Mouse (Mus musculus) forebrain, embryonic 14.5 days (tissue): ENCODE measurements around the gene Sik3. TPM values are rescaled to one million over a fixed set of nuclear protein-coding genes. Genes with fewer than 3 reads are reported as not detected.

ENCODE experiments used
- ATAC-seq: fragments of 200-750 bp; cut with Nextera tagmentation; 2 replicates; pipeline ENCODE4 v1.8.0; 2017; ENCODE audit warnings: mild to moderate bottlenecking, moderate library complexity
- DNase-seq: peaks from one replicate; pipeline ENCODE4 v3.0.0-alpha.2; 2015; ENCODE audit warnings: low spot score
- H3K27ac ChIP-seq: fragments of 300-500 bp; sonication (generic); 2 replicates; pipeline ENCODE4 v1.5.1; 2014; ENCODE audit warnings: low read depth, mild to moderate bottlenecking, control low read depth, low read length, moderate library complexity
- H3K27me3 ChIP-seq: fragments of 300-500 bp; sonication (generic); replicated peaks from 2 replicates; pipeline ENCODE4 v1.6.1; 2014; ENCODE audit warnings: low read length, control low read depth, mixed read lengths; ENCODE audit not compliant: control insufficient read depth, insufficient read depth
- H3K36me3 ChIP-seq: fragments of 300-500 bp; sonication (generic); 2 replicates; pipeline ENCODE4 v1.6.1; 2014; ENCODE audit warnings: low read length, control low read depth; ENCODE audit not compliant: control insufficient read depth, insufficient read depth
- H3K4me1 ChIP-seq: fragments of 300-500 bp; sonication (generic); 2 replicates; pipeline ENCODE4 v1.6.1; 2014; ENCODE audit warnings: antibody characterized with exemption, low read length, control low read depth; ENCODE audit not compliant: control insufficient read depth, insufficient read depth
- H3K4me2 ChIP-seq: fragments of 300-500 bp; sonication (generic); 2 replicates; pipeline ENCODE4 v1.6.1; 2014; ENCODE audit warnings: mild to moderate bottlenecking, control low read depth, low read length
- H3K4me3 ChIP-seq: fragments of 300-500 bp; sonication (generic); 2 replicates; pipeline ENCODE4 v1.5.1; 2014; ENCODE audit warnings: low read depth, low read length, control low read depth
- H3K9ac ChIP-seq: fragments of 300-500 bp; sonication (generic); 2 replicates; pipeline ENCODE4 v1.6.1; 2014; ENCODE audit warnings: mild to moderate bottlenecking, low read length, control low read depth, moderate library complexity
- H3K9me3 ChIP-seq: fragments of 300-500 bp; sonication (generic); replicated peaks from 2 replicates; pipeline ENCODE4 v1.6.1; 2016; ENCODE audit warnings: low read length, control low read depth, mixed read lengths; ENCODE audit not compliant: control insufficient read depth
- WGBS: fragments of 180-500 bp; shearing (Covaris S2); extraction: QIAGEN DNeasy Blood & Tissue Kit; methylation state at CpG from one replicate; pipeline ENCODE4 v1.1.7; 2014; 5-methylcytosine and 5-hydroxymethylcytosine counted together
- polyA plus RNA-seq: library from polyadenylated mRNA; unstranded; fragments of >200 nt; fragmentation: Nextera tagmentation; extraction: Ambion mirVana; gene quantifications from 2 replicates; pipeline ENCODE4 v1.2.1, GENCODE M21; 2014

Sik3 gene
- polyA plus RNA-seq, 1 experiment from 2014 or later: 5.0 TPM

- Histone ChIP-seq H3K36me3 (no peaks in the 10 kb centered on the region), H3K4me3 (no peak overlapping the region), H3K27ac (no peak overlapping the region), H3K4me1 (no peaks in the 10 kb centered on the region), H3K4me2 (no peak overlapping the region), H3K27me3 (no peaks in the 10 kb centered on the region), H3K9me3 (no peaks in the 10 kb centered on the region), H3K9ac (no peak overlapping the region)
- ATAC-seq: no peak
- WGBS: 95% methylated on average over 13 of the region's 13 CpGs
- no peak for DNase-seq
These were observed 26.2 kb downstream of the Sik3 start for GRCm38 (mm10) chr9:46038786-46039185.

- no peak overlapping the region for H3K27ac ChIP-seq
- no peak overlapping the region for H3K9ac ChIP-seq
- no peaks in the 10 kb centered on the region for H3K9me3 ChIP-seq
- H3K4me1 ChIP-seq: no peaks in the 10 kb centered on the region
- H3K4me3 ChIP-seq: no peak overlapping the region
- no peaks in the 10 kb centered on the region for H3K27me3 ChIP-seq
- ATAC-seq (no peak), DNase-seq (no peak)
- H3K36me3 ChIP-seq: no peaks in the 10 kb centered on the region
- WGBS: 94% methylated on average over 2 of the region's 2 CpGs
- no peak overlapping the region for H3K4me2 ChIP-seq
These were observed 28.6 kb downstream of the Sik3 start for GRCm38 (mm10) chr9:46041186-46041585.

- no peaks in the 10 kb centered on the region for H3K27me3 ChIP-seq
- ATAC-seq: no peak
- WGBS: 79% methylated on average over 3 of the region's 3 CpGs
- no peaks in the 10 kb centered on the region for H3K36me3 ChIP-seq
- H3K4me3 ChIP-seq: no peak overlapping the region
- H3K9ac ChIP-seq: no peak overlapping the region
- H3K4me1 ChIP-seq: no peaks in the 10 kb centered on the region
- DNase-seq: no peak
- no peak overlapping the region for H3K4me2 ChIP-seq
- H3K9me3 ChIP-seq: no peaks in the 10 kb centered on the region
- H3K27ac ChIP-seq: no peak overlapping the region
These were observed 29.8 kb downstream of the Sik3 start for GRCm38 (mm10) chr9:46042387-46042786.

GRCm38 (mm10) chr9:46043626-46044025 is 31.0 kb downstream of the Sik3 start:
- ATAC-seq (no peak), DNase-seq (no peak)
- Histone ChIP-seq H3K27me3 (no peaks in the 10 kb centered on the region), H3K27ac (no peak overlapping the region), H3K4me3 (no peak overlapping the region), H3K4me1 (no peaks in the 10 kb centered on the region), H3K9me3 (no peaks in the 10 kb centered on the region), H3K9ac (no peak overlapping the region), H3K4me2 (no peak overlapping the region), H3K36me3 (no peaks in the 10 kb centered on the region)
- 77% methylated on average over 8 of the region's 8 CpGs for WGBS

- Histone ChIP-seq H3K27ac (no peak overlapping the region), H3K36me3 (no peaks in the 10 kb centered on the region), H3K27me3 (no peaks in the 10 kb centered on the region), H3K4me2 (no peak overlapping the region), H3K4me1 (no peaks in the 10 kb centered on the region), H3K9ac (no peak overlapping the region), H3K9me3 (no peaks in the 10 kb centered on the region), H3K4me3 (no peak overlapping the region)
- no peak for ATAC-seq
- no peak for DNase-seq
- 34% methylated on average over 11 of the region's 11 CpGs for WGBS
These were observed 34.3 kb downstream of the Sik3 start for GRCm38 (mm10) chr9:46046724-46047517.

GRCm38 (mm10) chr9:46049525-46049924 is 36.9 kb downstream of the Sik3 start:
- no peak overlapping the region for H3K4me2 ChIP-seq
- no peaks in the 10 kb centered on the region for H3K4me1 ChIP-seq
- H3K36me3 ChIP-seq: no peaks in the 10 kb centered on the region
- no peak overlapping the region for H3K9ac ChIP-seq
- no peak overlapping the region for H3K27ac ChIP-seq
- no peak for ATAC-seq
- no peaks in the 10 kb centered on the region for H3K9me3 ChIP-seq
- H3K27me3 ChIP-seq: no peaks in the 10 kb centered on the region
- H3K4me3 ChIP-seq: no peak overlapping the region
- no peak for DNase-seq
- WGBS: 87% methylated on average over 7 of the region's 7 CpGs

- Histone ChIP-seq H3K4me3 (no peak overlapping the region), H3K9me3 (no peaks in the 10 kb centered on the region), H3K27me3 (no peaks in the 10 kb centered on the region), H3K36me3 (no peaks in the 10 kb centered on the region), H3K27ac (no peak overlapping the region), H3K4me2 (no peak overlapping the region), H3K4me1 (no peaks in the 10 kb centered on the region), H3K9ac (no peak overlapping the region)
- 74% methylated on average over 8 of the region's 8 CpGs for WGBS
- DNase-seq (no peak), ATAC-seq (no peak)
These were observed 37.6 kb downstream of the Sik3 start for GRCm38 (mm10) chr9:46050203-46050602.

- DNase-seq (no peak), ATAC-seq (no peak)
- Histone ChIP-seq H3K4me1 (no peaks in the 10 kb centered on the region), H3K4me3 (no peak overlapping the region), H3K4me2 (no peak overlapping the region), H3K27ac (no peak overlapping the region), H3K36me3 (no peaks in the 10 kb centered on the region), H3K27me3 (no peaks in the 10 kb centered on the region), H3K9me3 (no peaks in the 10 kb centered on the region), H3K9ac (no peak overlapping the region)
- WGBS: 72% methylated on average over 9 of the region's 9 CpGs
These were observed 40.5 kb downstream of the Sik3 start for GRCm38 (mm10) chr9:46053014-46053666.

- H3K27me3 ChIP-seq: no peaks in the 10 kb centered on the region
- H3K36me3 ChIP-seq: no peaks in the 10 kb centered on the region
- no peak for DNase-seq
- no peak overlapping the region for H3K9ac ChIP-seq
- 90% methylated on average over 3 of the region's 3 CpGs for WGBS
- no peak overlapping the region for H3K27ac ChIP-seq
- no peaks in the 10 kb centered on the region for H3K9me3 ChIP-seq
- H3K4me3 ChIP-seq: no peak overlapping the region
- ATAC-seq: no peak
- no peaks in the 10 kb centered on the region for H3K4me1 ChIP-seq
- no peak overlapping the region for H3K4me2 ChIP-seq
These were observed 45.4 kb downstream of the Sik3 start for GRCm38 (mm10) chr9:46058065-46058464.
